Mouse (Mus musculus) limb, embryonic 14.5 days (tissue): ENCODE data around the gene Cars2. TPM values are rescaled to one million over a fixed set of nuclear protein-coding genes. Genes with fewer than 3 reads are reported as not detected.
"Not testable (repeated sequence)": the region's sequence is repeated elsewhere in the genome, so short reads cannot be mapped to it uniquely, and the experiment has no call there.

ENCODE experiments used
- ATAC-seq: fragments of 200-750 bp; cut with Nextera tagmentation; 2 replicates; pipeline ENCODE4 v1.8.0; 2017; ENCODE audit warnings: low read depth, moderate number of reproducible peaks, moderate TSS enrichment; ENCODE audit not compliant: low FRiP score
- DNase-seq: peaks from one replicate; pipeline ENCODE4 v3.0.0-alpha.2; 2015; ENCODE audit warnings: low spot score
- H3K27ac ChIP-seq: fragments of 300-500 bp; sonication (generic); replicated peaks from 2 replicates; pipeline ENCODE4 v1.5.1; 2014; ENCODE audit warnings: low read depth, mild to moderate bottlenecking, low read length, moderate library complexity, mixed read lengths
- H3K27me3 ChIP-seq: fragments of 300-500 bp; sonication (generic); 2 replicates; pipeline ENCODE4 v1.6.1; 2014; ENCODE audit warnings: low read length, mixed read lengths; ENCODE audit not compliant: control insufficient read depth, insufficient read depth
- H3K36me3 ChIP-seq: fragments of 300-500 bp; sonication (generic); 2 replicates; pipeline ENCODE4 v1.6.1; 2014; ENCODE audit warnings: mild to moderate bottlenecking, low read length, moderate library complexity, mixed read lengths; ENCODE audit not compliant: control insufficient read depth, insufficient read depth
- H3K4me1 ChIP-seq: fragments of 300-500 bp; sonication (generic); 2 replicates; pipeline ENCODE4 v1.6.1; 2014; ENCODE audit warnings: antibody characterized with exemption, low read length, mixed read lengths; ENCODE audit not compliant: control insufficient read depth, insufficient read depth
- H3K4me2 ChIP-seq: fragments of 300-500 bp; sonication (generic); replicated peaks from 2 replicates; pipeline ENCODE4 v1.6.1; 2014; ENCODE audit warnings: low read depth, mild to moderate bottlenecking, low read length, moderate library complexity; ENCODE audit not compliant: severe bottlenecking
- H3K4me3 ChIP-seq: fragments of 300-500 bp; sonication (generic); replicated peaks from 2 replicates; pipeline ENCODE4 v1.5.1; 2014; ENCODE audit warnings: low read length
- H3K9ac ChIP-seq: fragments of 300-500 bp; sonication (generic); 2 replicates; pipeline ENCODE4 v1.6.1; 2014; ENCODE audit warnings: mild to moderate bottlenecking, low read depth, low read length, moderate library complexity; ENCODE audit not compliant: severe bottlenecking
- H3K9me3 ChIP-seq: fragments of 300-500 bp; sonication (generic); 2 replicates; pipeline ENCODE4 v1.6.1; 2016; ENCODE audit warnings: low read length; ENCODE audit not compliant: control insufficient read depth
- POLR2A ChIP-seq: fragments of 200-500 bp; IDR thresholded peaks from 2 replicates; pipeline ENCODE4 v1.8.0; 2012; ENCODE audit warnings: inconsistent platforms, mild to moderate bottlenecking, moderate library complexity, borderline replicate concordance; ENCODE audit not compliant: insufficient read depth, insufficient read length; ENCODE audit errors: extremely low read depth
- WGBS: fragments of 180-500 bp; shearing (Covaris S2); extraction: QIAGEN DNeasy Blood & Tissue Kit; methylation state at CpG from one replicate; pipeline ENCODE4 v1.1.7; 2014; 5-methylcytosine and 5-hydroxymethylcytosine counted together
- polyA plus RNA-seq, 2 experiments: library from polyadenylated mRNA; depleted of rRNA in 1 of 2; stranded (reverse) in 1 of 2; unstranded in 1 of 2; fragments of >200 nt; fragmentation: Nextera tagmentation in 1 of 2; extraction: Ambion mirVana in 1 of 2; gene quantifications; 2 replicates each; pipeline versions ENCODE4 v1.2.1 to v1.2.3; 2012 to 2014

The Cars2 gene
- polyA plus RNA-seq, 2 experiments: 26.4 to 66.7 TPM

GRCm38 (mm10) chr8:11570742-11571141 is 20.2 kb upstream of the Cars2 start:
- no peak for TF ChIP-seq POLR2A
- peaks cover 19% of the 10 kb centered on the region for H3K4me1 ChIP-seq
- ATAC-seq (no peak), DNase-seq (no peak)
- H3K27ac ChIP-seq: no peak overlapping the region
- no peak overlapping the region for H3K4me3 ChIP-seq
- no peak overlapping the region for H3K9ac ChIP-seq
- peaks cover 6% of the 10 kb centered on the region for H3K36me3 ChIP-seq
- H3K4me2 ChIP-seq: no peak overlapping the region
- 87% methylated on average over 4 of the region's 4 CpGs for WGBS
- no peaks in the 10 kb centered on the region for H3K9me3 ChIP-seq
- no peaks in the 10 kb centered on the region for H3K27me3 ChIP-seq

GRCm38 (mm10) chr8:11569260-11570097 is 18.9 kb upstream of the Cars2 start:
- no peak overlapping the region; the same call in 1 of the 2 replicates for H3K27ac ChIP-seq
- ATAC-seq: no peak

GRCm38 (mm10) chr8:11568193-11568592 is 17.6 kb upstream of the Cars2 start:
- not testable (repeated sequence) for DNase-seq, H3K27me3 ChIP-seq, H3K4me1 ChIP-seq, H3K27ac ChIP-seq, H3K4me2 ChIP-seq, H3K4me3 ChIP-seq, ATAC-seq, H3K9me3 ChIP-seq, H3K9ac ChIP-seq
- H3K36me3 ChIP-seq: peaks cover 30% of the 10 kb centered on the region
- WGBS: 94% methylated on average over 2 of the region's 2 CpGs

More at GRCm38 (mm10) chr8:11569260-11570097, 18.9 kb upstream of the Cars2 start:
- H3K4me1 ChIP-seq: peaks cover 6% of the 10 kb centered on the region
- WGBS: 40% methylated on average over 22 of the region's 22 CpGs
- H3K27me3 ChIP-seq: no peaks in the 10 kb centered on the region
- no peak for TF ChIP-seq POLR2A
- H3K9me3 ChIP-seq: no peaks in the 10 kb centered on the region
- no peak overlapping the region for H3K4me2 ChIP-seq
- DNase-seq: no peak
- H3K4me3 ChIP-seq: no peak overlapping the region
- H3K36me3 ChIP-seq: peaks cover 17% of the 10 kb centered on the region
- no peak overlapping the region for H3K9ac ChIP-seq

- TF ChIP-seq POLR2A: no peak
- Histone ChIP-seq H3K4me3 (no peak overlapping the region), H3K36me3 (peaks cover 45% of the 10 kb centered on the region), H3K4me2 (no peak overlapping the region), H3K27me3 (no peaks in the 10 kb centered on the region), H3K4me1 (peaks cover 4% of the 10 kb centered on the region; the same call in 1 of the 2 replicates), H3K9me3 (no peaks in the 10 kb centered on the region), H3K9ac (no peak overlapping the region), H3K27ac (no peak overlapping the region)
- ATAC-seq (no peak), DNase-seq (no peak)
- WGBS: 83% methylated on average over 7 of the region's 7 CpGs
Measured at GRCm38 (mm10) chr8:11564721-11565120, 14.1 kb upstream of the Cars2 start.

GRCm38 (mm10) chr8:11564236-11564635 is 13.7 kb upstream of the Cars2 start:
- ATAC-seq (no peak), DNase-seq (no peak)
- H3K4me2 ChIP-seq: no peak overlapping the region
- peaks cover under 1% of the 10 kb centered on the region for H3K4me1 ChIP-seq
- H3K36me3 ChIP-seq: peaks cover 45% of the 10 kb centered on the region
- 88% methylated on average over 5 of the region's 5 CpGs for WGBS
- no peak overlapping the region for H3K9ac ChIP-seq
- no peak for TF ChIP-seq POLR2A
- H3K27me3 ChIP-seq: no peaks in the 10 kb centered on the region
- H3K4me3 ChIP-seq: no peak overlapping the region
- H3K9me3 ChIP-seq: no peaks in the 10 kb centered on the region
- no peak overlapping the region for H3K27ac ChIP-seq
